Mouse (Mus musculus) lung, adult 2 months (tissue): ENCODE measurements at regions not wholly inside any gene's neighbourhood (a gene's known extent, or its start where the extent isn't known, plus 50 kb on each side); places are given as distances from the start of the nearest gene placed in this dataset.

Experiments used
- CTCF ChIP-seq: fragments of 200-500 bp; IDR thresholded peaks from 2 replicates; pipeline ENCODE4 v1.5.1; 2011; ENCODE audit warnings: mild to moderate bottlenecking, low read length, control low read depth; ENCODE audit not compliant: insufficient read depth
- POLR2A ChIP-seq: fragments of 200-500 bp; IDR thresholded peaks from 2 replicates; pipeline ENCODE4 v1.6.1; 2011; ENCODE audit warnings: low read depth, mild to moderate bottlenecking, control low read depth, low read length, borderline replicate concordance; ENCODE audit errors: extremely low read depth

DNA sequence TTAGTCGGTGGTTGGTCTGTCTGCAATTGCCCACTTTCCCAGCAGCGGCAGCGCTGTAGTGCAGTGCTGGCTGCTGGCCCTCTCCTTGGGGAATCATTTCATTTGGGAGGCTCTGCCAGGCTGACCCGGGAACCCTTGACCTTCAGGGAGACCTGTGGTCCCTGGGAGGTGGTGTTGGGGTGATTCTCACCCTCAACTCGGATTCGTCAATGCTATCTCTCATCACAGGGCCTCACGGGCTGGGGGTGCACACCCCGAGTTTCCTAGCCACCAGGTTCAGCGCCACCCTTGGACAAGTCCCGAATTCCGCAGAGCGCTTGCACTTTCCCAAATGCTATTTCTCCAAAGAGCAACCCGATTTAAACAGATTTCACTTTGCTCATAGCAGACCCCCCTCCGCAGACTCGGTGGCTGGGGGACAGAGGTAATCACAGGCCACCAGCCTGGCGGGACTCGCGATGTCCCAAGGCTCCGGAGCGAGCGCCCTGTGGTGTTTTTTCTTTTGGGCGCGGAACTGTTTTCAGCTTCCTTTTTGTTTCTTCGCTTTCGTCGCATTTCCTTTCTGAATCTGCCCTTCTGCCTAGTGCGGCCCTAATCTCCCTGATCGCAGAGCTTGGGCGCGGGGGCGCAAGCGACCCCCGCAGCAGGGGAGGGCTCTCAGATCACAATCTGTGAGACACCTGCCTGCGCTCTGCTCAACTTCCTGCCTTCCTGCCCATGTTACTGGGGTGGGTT lies 300.7 kb downstream of the Vrk1 start:
- TF ChIP-seq POLR2A, result no peak
- TF ChIP-seq CTCF, result no peak
